Mouse (Mus musculus): Measurements from ENCODE around the gene Alk. TPM values are rescaled to one million over a fixed set of nuclear protein-coding genes. Genes with fewer than 3 reads are reported as not detected.

Gene Alk
- polyA plus RNA-seq, 1 experiment from 2014 or later, result 0.03 TPM

GRCm38 (mm10) chr17:71980518-71981145, 623.8 kb downstream of the Alk start:
- no peak overlapping the region for H3K9ac ChIP-seq
- no peaks in the 10 kb centered on the region for H3K9me3 ChIP-seq (ENCODE audit: low read depth, low read length)
- DNase-seq (peak; percentile 14), ATAC-seq (ENCODE audit: insufficient read depth) (peak; percentile 77; the same call in 1 of the 2 replicates)
- TF ChIP-seq CTCF (IDR thresholded peaks at IDR 0.05; ENCODE audit: low read depth), result no peak
- peak overlapping the region; percentile 5; the same call in 1 of the 2 replicates for H3K27ac ChIP-seq (ENCODE audit: low read depth)
- H3K4me3 ChIP-seq (ENCODE audit: low read depth, low read length), result no peak overlapping the region
- no peaks in the 10 kb centered on the region for H3K27me3 ChIP-seq (ENCODE audit: insufficient read depth, low read length)
- no peaks in the 10 kb centered on the region for H3K36me3 ChIP-seq (ENCODE audit: insufficient read depth)
- WGBS, result 25% methylated on average over 3 of the region's 3 CpGs
- H3K4me2 ChIP-seq, result no peak overlapping the region
- 0 out of 2 replicates have a peak, but pooled peaks cover 5% of the 10 kb centered on the region for H3K4me1 ChIP-seq (ENCODE audit: insufficient read depth)

DNA sequence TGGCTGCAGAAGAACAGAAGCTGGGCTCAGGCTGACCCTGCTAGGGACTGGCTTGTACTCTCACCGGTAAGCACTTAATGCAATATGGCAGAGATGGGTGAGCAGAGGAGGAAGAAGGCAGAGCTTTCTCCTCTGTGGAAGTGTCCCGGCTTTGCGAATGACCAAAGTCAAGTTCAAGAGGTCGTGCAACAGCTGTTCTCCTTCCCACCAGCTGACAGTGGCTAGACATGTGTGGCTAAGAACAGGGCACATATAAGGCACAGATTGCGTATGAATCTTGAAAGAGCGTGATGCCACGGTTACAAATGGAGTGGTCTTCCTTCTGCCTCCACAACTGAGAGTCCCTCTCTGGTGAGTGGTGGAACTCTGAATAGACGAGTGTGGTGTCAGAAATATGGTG, 625.3 kb downstream of the Alk start:
- H3K27ac ChIP-seq (ENCODE audit: low read depth), result no peak overlapping the region
- TF ChIP-seq CTCF (IDR thresholded peaks at IDR 0.05; ENCODE audit: low read depth), result no peak
- H3K4me3 ChIP-seq (ENCODE audit: low read depth, low read length), result no peak overlapping the region
- no peak overlapping the region for H3K9ac ChIP-seq
- no peak for DNase-seq
- no peak overlapping the region for H3K4me2 ChIP-seq
- H3K9me3 ChIP-seq (ENCODE audit: low read depth, low read length), result no peaks in the 10 kb centered on the region
- no peaks in the 10 kb centered on the region for H3K36me3 ChIP-seq (ENCODE audit: insufficient read depth)
- H3K27me3 ChIP-seq (ENCODE audit: insufficient read depth, low read length), result no peaks in the 10 kb centered on the region
- ATAC-seq (ENCODE audit: insufficient read depth), result no peak
- WGBS, result 74% methylated on average over 8 of the region's 8 CpGs
- H3K4me1 ChIP-seq (ENCODE audit: insufficient read depth), result 0 out of 2 replicates have a peak, but pooled peaks cover 5% of the 10 kb centered on the region

DNA sequence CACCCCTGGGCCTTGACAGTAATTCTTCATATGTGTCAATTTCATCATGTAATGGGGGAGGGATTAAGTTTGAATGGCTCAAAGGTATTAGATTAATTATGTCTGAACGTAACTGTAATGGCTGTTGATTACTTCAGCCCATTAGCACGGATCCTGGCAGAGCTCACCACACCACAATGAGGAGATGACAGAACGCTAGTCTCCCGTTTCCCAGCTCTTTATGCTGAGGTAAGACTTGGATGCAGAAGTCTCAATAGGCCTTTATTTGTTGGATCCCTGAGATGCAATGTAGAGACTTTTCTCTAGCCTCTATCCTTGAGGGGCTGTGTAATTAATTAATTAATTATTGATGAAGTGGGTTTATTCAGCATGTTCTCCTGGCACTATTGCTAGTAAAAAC, 627.8 kb downstream of the Alk start:
- no peak overlapping the region for H3K4me3 ChIP-seq (ENCODE audit: low read depth, low read length)
- no peak overlapping the region for H3K4me2 ChIP-seq
- TF ChIP-seq CTCF (IDR thresholded peaks at IDR 0.05; ENCODE audit: low read depth), result no peak
- ATAC-seq (ENCODE audit: insufficient read depth) (no peak), DNase-seq (no peak)
- H3K27ac ChIP-seq (ENCODE audit: low read depth), result no peak overlapping the region
- no peak overlapping the region for H3K9ac ChIP-seq
- H3K9me3 ChIP-seq (ENCODE audit: low read depth, low read length), result no peaks in the 10 kb centered on the region
- 0 out of 2 replicates have a peak, but pooled peaks cover 5% of the 10 kb centered on the region for H3K4me1 ChIP-seq (ENCODE audit: insufficient read depth)
- WGBS, result 83% methylated on average over 4 of the region's 4 CpGs
- H3K27me3 ChIP-seq (ENCODE audit: insufficient read depth, low read length), result no peaks in the 10 kb centered on the region
- H3K36me3 ChIP-seq (ENCODE audit: insufficient read depth), result no peaks in the 10 kb centered on the region

- Histone ChIP-seq H3K9me3 (ENCODE audit: low read depth, low read length) (no peaks in the 10 kb centered on the region), H3K27me3 (ENCODE audit: insufficient read depth, low read length) (no peaks in the 10 kb centered on the region), H3K9ac (no peak overlapping the region), H3K36me3 (ENCODE audit: insufficient read depth) (no peaks in the 10 kb centered on the region), H3K4me3 (ENCODE audit: low read depth, low read length) (no peak overlapping the region), H3K27ac (ENCODE audit: low read depth) (no peak overlapping the region), H3K4me1 (ENCODE audit: insufficient read depth) (no peaks in the 10 kb centered on the region), H3K4me2 (no peak overlapping the region)
- 84% methylated on average over 7 of the region's 7 CpGs for WGBS
- DNase-seq (no peak), ATAC-seq (ENCODE audit: insufficient read depth) (no peak)
- TF ChIP-seq CTCF (IDR thresholded peaks at IDR 0.05; ENCODE audit: low read depth), result no peak
These were observed 630.7 kb downstream of the Alk start for GRCm38 (mm10) chr17:71973704-71974103.

DNA sequence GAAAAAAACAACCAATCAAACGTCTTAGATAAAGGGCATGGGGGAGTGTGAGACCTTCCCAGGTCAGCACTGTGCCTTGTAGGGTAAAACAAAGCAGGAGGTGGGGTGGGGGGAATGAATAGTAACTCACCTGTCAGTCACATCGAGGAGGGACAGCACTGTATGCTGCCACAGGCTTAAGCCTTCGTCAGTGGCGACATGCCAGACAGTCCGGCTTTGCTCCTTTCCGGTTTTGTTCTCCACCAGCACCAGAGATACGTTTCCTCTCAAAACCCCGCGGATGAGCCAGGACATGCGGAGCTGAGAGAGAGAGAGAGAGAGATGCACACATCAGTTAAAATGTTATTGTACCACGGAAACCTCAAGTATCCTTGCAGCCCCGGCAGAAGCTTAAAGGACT, 637.1 kb downstream of the Alk start:
- 67% methylated on average over 12 of the region's 12 CpGs for WGBS
- DNase-seq (no peak), ATAC-seq (ENCODE audit: insufficient read depth) (no peak)
- Histone ChIP-seq H3K4me2 (no peak overlapping the region), H3K27ac (ENCODE audit: low read depth) (no peak overlapping the region), H3K9me3 (ENCODE audit: low read depth, low read length) (no peaks in the 10 kb centered on the region), H3K4me1 (ENCODE audit: insufficient read depth) (no peaks in the 10 kb centered on the region), H3K4me3 (ENCODE audit: low read depth, low read length) (no peak overlapping the region), H3K9ac (no peak overlapping the region), H3K36me3 (ENCODE audit: insufficient read depth) (no peaks in the 10 kb centered on the region), H3K27me3 (ENCODE audit: insufficient read depth, low read length) (no peaks in the 10 kb centered on the region)
- TF ChIP-seq CTCF (IDR thresholded peaks at IDR 0.05; ENCODE audit: low read depth), result no peak

DNA sequence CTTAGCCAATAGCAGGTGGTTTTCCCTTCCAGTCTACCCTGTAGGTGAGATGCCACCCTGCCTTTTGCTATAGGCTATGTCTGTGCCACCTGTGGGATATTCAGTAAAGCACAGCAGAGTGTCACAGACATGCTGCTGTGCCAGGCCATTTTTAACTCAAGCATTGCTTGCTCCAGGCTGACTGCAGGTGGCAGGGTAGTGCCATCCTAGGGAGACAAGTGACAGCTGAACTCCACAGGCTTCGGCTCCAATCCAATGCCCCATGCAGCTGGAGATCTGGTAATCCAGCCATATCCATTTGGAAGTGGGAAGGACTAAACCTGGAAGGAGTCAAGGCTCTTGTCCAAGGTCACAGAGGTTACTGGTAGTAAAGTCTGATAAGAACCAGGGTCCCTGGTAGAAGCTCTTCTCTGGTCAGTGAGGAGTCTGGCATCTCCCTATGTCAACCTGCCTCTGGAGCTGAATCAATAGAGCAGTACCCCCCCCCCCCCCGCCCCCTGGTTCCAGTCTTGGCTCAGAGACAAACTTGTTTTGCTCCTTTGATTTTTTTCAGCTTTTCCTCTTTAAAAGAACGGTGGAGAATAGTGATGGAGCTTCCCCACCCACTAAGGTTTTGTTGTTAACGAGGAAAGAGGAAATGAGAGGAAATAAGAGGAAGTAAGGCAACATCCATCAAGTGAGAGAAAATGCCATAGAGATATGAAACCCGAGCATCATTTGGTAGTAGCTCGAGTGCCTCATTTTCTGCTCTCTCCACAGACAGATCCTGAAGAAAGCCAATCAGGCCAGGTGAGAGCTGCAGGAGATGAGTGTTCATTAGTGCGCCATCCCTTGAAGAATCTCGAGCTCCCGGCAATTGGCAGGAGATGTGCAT, 638.5 kb downstream of the Alk start:
- no peak overlapping the region for H3K4me3 ChIP-seq (ENCODE audit: low read depth, low read length)
- no peaks in the 10 kb centered on the region for H3K9me3 ChIP-seq (ENCODE audit: low read depth, low read length)
- 60% methylated on average over 9 of the region's 9 CpGs for WGBS
- no peak overlapping the region for H3K27ac ChIP-seq (ENCODE audit: low read depth)
- 0 out of 2 replicates have a peak, but pooled peaks have one; percentile 35 for ATAC-seq (ENCODE audit: insufficient read depth)
- H3K36me3 ChIP-seq (ENCODE audit: insufficient read depth), result no peaks in the 10 kb centered on the region
- DNase-seq, result peak; percentile 31
- H3K4me2 ChIP-seq, result no peak overlapping the region
- no peak overlapping the region for H3K9ac ChIP-seq
- no peaks in the 10 kb centered on the region for H3K4me1 ChIP-seq (ENCODE audit: insufficient read depth)
- H3K27me3 ChIP-seq (ENCODE audit: insufficient read depth, low read length), result no peaks in the 10 kb centered on the region
- TF ChIP-seq CTCF (IDR thresholded peaks at IDR 0.05; ENCODE audit: low read depth), result peak; percentile 64

- WGBS, result 76% methylated on average over 11 of the region's 11 CpGs
- ATAC-seq (ENCODE audit: insufficient read depth), result no peak
These were observed 639.8 kb downstream of the Alk start for GRCm38 (mm10) chr17:71964610-71965009.

More at GRCm38 (mm10) chr17:71964610-71965009, 639.8 kb downstream of the Alk start:
- no peaks in the 10 kb centered on the region for H3K36me3 ChIP-seq (ENCODE audit: insufficient read depth)
- no peak overlapping the region for H3K9ac ChIP-seq
- no peaks in the 10 kb centered on the region for H3K9me3 ChIP-seq (ENCODE audit: low read depth, low read length)
- no peaks in the 10 kb centered on the region for H3K27me3 ChIP-seq (ENCODE audit: insufficient read depth, low read length)
- DNase-seq, result no peak
- no peak overlapping the region for H3K4me3 ChIP-seq (ENCODE audit: low read depth, low read length)
- no peak overlapping the region for H3K27ac ChIP-seq (ENCODE audit: low read depth)
- H3K4me2 ChIP-seq, result no peak overlapping the region
- H3K4me1 ChIP-seq (ENCODE audit: insufficient read depth), result no peaks in the 10 kb centered on the region
- TF ChIP-seq CTCF (IDR thresholded peaks at IDR 0.05; ENCODE audit: low read depth), result no peak
